Mouse (Mus musculus): ENCODE results near the gene Myo6. TPM values are rescaled to one million over a fixed set of nuclear protein-coding genes. Genes with fewer than 3 reads are reported as not detected.
A peak's percentile ranks its signal among the peaks of the same experiment; 100 is the strongest.

The Myo6 gene
- total and polyA plus RNA-seq, 3 experiments = 6.0 to 39.5 (median 11.0) TPM

DNA sequence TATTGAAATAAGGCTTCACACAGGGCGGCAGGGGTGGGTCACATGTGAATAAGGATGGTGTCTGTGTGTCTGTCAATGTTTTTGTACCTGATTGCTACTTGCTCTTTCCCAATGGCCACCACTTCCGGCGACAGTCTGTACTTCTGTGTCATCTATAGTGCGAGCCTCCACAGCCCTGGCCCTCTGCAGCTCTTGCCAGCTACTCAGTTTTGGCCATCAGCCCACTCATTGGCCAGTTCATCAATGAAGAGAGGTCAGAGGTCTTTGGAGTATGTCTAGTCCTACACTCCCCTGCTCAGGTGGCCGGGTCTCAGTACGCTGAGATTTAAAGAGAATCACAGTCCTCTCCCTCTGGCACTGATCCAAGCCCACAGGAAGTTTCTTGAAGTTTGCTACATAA is 173.2 kb downstream of the Myo6 start:
- Histone ChIP-seq H3K9me3 (replicated peaks; ENCODE audit: low read length) (no peaks in the 10 kb centered on the region), H3K4me2 (ENCODE audit: insufficient read depth, low read depth, poor library complexity, severe bottlenecking) (no peak overlapping the region), H3K36me3 (replicated peaks in 1 of 2; ENCODE audit: control insufficient read depth in 1 of 2, insufficient read depth in 1 of 2, low read length in 1 of 2) (no peaks in the 10 kb centered on the region), H3K27me3 (replicated peaks) (no peaks in the 10 kb centered on the region), H3K4me1 (ENCODE audit: control insufficient read depth in 1 of 2, insufficient read depth in 2 of 2) (peaks cover 2 to 34% of the 10 kb centered on the region in 2 experiments; a peak in 3 of 4 replicates), H3K79me2 (replicated peaks; ENCODE audit: control insufficient read depth, extremely low read depth, insufficient read depth, poor library complexity, severe bottlenecking) (no peaks in the 10 kb centered on the region), H3K9ac (ENCODE audit: insufficient read depth, low read depth) (no peak overlapping the region), H3K4me3 (replicated peaks in 1 of 3; ENCODE audit: low read depth in 2 of 3, low read length in 2 of 3, poor library complexity in 1 of 3) (no peak overlapping the region), H3K27ac (ENCODE audit: insufficient read depth, low read depth) (no peak overlapping the region)
- dilution Hi-C loops (cut with MboI; ENCODE audit: extremely low pct_ligation_motif_present, extremely low pct_unique_long_range_greater_than_20kb, low sequenced_read_pairs) = no loop called here
- no peak for DNase-seq (ENCODE audit: extremely low read depth)
- TF ChIP-seq CHD1 (IDR thresholded peaks at IDR 0.05; ENCODE audit: low read depth, low read length) = no peak
- no peak for TF ChIP-seq GABPA (IDR thresholded peaks at IDR 0.05; ENCODE audit: insufficient replicate concordance, low read depth, low read length)
- no peak for TF ChIP-seq ZKSCAN1 (IDR thresholded peaks at IDR 0.05; ENCODE audit: borderline replicate concordance, low read depth, low read length)
- no peak for TF ChIP-seq SMC3 (IDR thresholded peaks at IDR 0.05; ENCODE audit: low read depth, low read length)
- TF ChIP-seq ZNF384 (IDR thresholded peaks at IDR 0.05; ENCODE audit: low read depth, low read length) = no peak
- TF ChIP-seq E2F4 (IDR thresholded peaks at IDR 0.05; ENCODE audit: insufficient replicate concordance, low read depth, low read length) = no peak
- no peak for TF ChIP-seq NRF1 (IDR thresholded peaks at IDR 0.05; ENCODE audit: low read depth, low read length)
- no peak for TF ChIP-seq USF2 (conservative IDR thresholded peaks at IDR 0.05; ENCODE audit: low read depth, low read length)
- no peak for TF ChIP-seq POLR2AphosphoS2 (IDR thresholded peaks at IDR 0.05; ENCODE audit: low read depth, low read length)
- TF ChIP-seq EP300 (IDR thresholded peaks at IDR 0.05; ENCODE audit: low read length) = no peak
- TF ChIP-seq SIN3A (IDR thresholded peaks at IDR 0.05; ENCODE audit: low read length) = no peak
- TF ChIP-seq UBTF (IDR thresholded peaks at IDR 0.05; ENCODE audit: low read depth, low read length) = no peak
- no peak for TF ChIP-seq TBP (conservative IDR thresholded peaks at IDR 0.05; ENCODE audit: low read depth, low read length)
- TF ChIP-seq TCF12 (IDR thresholded peaks at IDR 0.05; ENCODE audit: low read depth, low read length) = no peak
- TF ChIP-seq NELFE (IDR thresholded peaks at IDR 0.05; ENCODE audit: low read depth, low read length) = no peak
- no peak for TF ChIP-seq MAFK (IDR thresholded peaks at IDR 0.05; ENCODE audit: insufficient replicate concordance, low read length)
- no peak for TF ChIP-seq KAT2A (IDR thresholded peaks at IDR 0.05; ENCODE audit: insufficient replicate concordance, low read length)
- no peak for TF ChIP-seq USF1 (IDR thresholded peaks at IDR 0.05; ENCODE audit: low read depth, low read length)
- in situ Hi-C loops (cut with MboI; ENCODE audit: low pct_ligation_motif_present, low pct_unique_long_range_greater_than_20kb, low sequenced_read_pairs) = no loop called here

GRCm38 (mm10) chr9:80340927-80341326 is 176.1 kb downstream of the Myo6 start:
- no peaks in the 10 kb centered on the region for H3K9me3 ChIP-seq (replicated peaks; ENCODE audit: low read length)
- H3K4me1 ChIP-seq (ENCODE audit: control insufficient read depth in 1 of 2, insufficient read depth in 2 of 2) = peaks cover 4 to 54% of the 10 kb centered on the region in 2 experiments
- peak overlapping the region; percentile 92 for H3K4me2 ChIP-seq (ENCODE audit: insufficient read depth, low read depth, poor library complexity, severe bottlenecking)
- H3K9ac ChIP-seq (ENCODE audit: insufficient read depth, low read depth) = no peak overlapping the region; the same call in 1 of the 2 replicates
- no peaks in the 10 kb centered on the region for H3K36me3 ChIP-seq (replicated peaks in 1 of 2; ENCODE audit: control insufficient read depth in 1 of 2, insufficient read depth in 1 of 2, low read length in 1 of 2)
- H3K27ac ChIP-seq (ENCODE audit: insufficient read depth, low read depth) = no peak overlapping the region
- in situ Hi-C loops (cut with MboI; ENCODE audit: low pct_ligation_motif_present, low pct_unique_long_range_greater_than_20kb, low sequenced_read_pairs) = no loop called here
- DNase-seq (ENCODE audit: extremely low read depth) = no peak
- no peaks in the 10 kb centered on the region for H3K79me2 ChIP-seq (replicated peaks; ENCODE audit: control insufficient read depth, extremely low read depth, insufficient read depth, poor library complexity, severe bottlenecking)
- no peaks in the 10 kb centered on the region for H3K27me3 ChIP-seq (replicated peaks)
- dilution Hi-C loops (cut with MboI; ENCODE audit: extremely low pct_ligation_motif_present, extremely low pct_unique_long_range_greater_than_20kb, low sequenced_read_pairs) = no loop called here
- TF ChIP-seq SMC3 (IDR thresholded peaks at IDR 0.05; ENCODE audit: low read depth, low read length) (no peak), NRF1 (IDR thresholded peaks at IDR 0.05; ENCODE audit: low read depth, low read length) (no peak), USF1 (IDR thresholded peaks at IDR 0.05; ENCODE audit: low read depth, low read length) (no peak), BHLHE40 (IDR thresholded peaks at IDR 0.05; ENCODE audit: low read depth, low read length) (no peak)
- H3K4me3 ChIP-seq (replicated peaks in 1 of 3; ENCODE audit: low read depth in 2 of 3, low read length in 2 of 3, poor library complexity in 1 of 3) = no peak overlapping the region

Measured in CH12.LX (cell line).